Mouse (Mus musculus) c-Kit-negative CD71-positive TER-119-positive erythroid progenitor cells, embryonic 14.5 days (primary cell): Measurements from ENCODE around the gene Gpr182.

Experiments
- DNase-seq: peaks from one replicate; pipeline ENCODE4 v3.0.0-alpha.2; 2013; ENCODE audit warnings: low read depth, low spot score

The Gpr182 gene

GRCm38 (mm10) chr10:127738151-127738882, 13.2 kb downstream of the Gpr182 start:
- DNase-seq: peak; percentile 51

GRCm38 (mm10) chr10:127737552-127737951, 14.0 kb downstream of the Gpr182 start:
- no peak for DNase-seq

GRCm38 (mm10) chr10:127736916-127737315, 14.6 kb downstream of the Gpr182 start:
- DNase-seq: no peak

DNA sequence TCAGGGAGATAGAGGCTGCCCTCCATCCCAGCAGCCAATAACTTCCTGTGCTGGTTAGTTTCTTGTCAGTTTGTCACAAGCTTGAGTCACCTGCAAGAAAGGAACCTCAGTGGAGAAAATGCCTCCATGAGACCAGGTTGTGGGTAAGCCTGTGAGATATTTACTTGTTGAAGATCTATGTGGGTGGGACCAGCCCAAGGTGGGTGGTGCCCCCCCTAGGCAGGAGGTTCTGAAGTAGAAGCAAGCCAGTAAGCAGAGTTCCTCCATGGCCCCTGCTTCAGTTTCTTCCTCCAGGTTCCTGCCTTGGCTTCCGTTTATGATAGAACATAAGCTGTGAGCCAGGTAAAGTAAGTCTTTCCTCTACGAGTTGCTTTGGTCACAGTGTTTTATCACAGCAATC, 15.3 kb downstream of the Gpr182 start:
- no peak for DNase-seq

DNA sequence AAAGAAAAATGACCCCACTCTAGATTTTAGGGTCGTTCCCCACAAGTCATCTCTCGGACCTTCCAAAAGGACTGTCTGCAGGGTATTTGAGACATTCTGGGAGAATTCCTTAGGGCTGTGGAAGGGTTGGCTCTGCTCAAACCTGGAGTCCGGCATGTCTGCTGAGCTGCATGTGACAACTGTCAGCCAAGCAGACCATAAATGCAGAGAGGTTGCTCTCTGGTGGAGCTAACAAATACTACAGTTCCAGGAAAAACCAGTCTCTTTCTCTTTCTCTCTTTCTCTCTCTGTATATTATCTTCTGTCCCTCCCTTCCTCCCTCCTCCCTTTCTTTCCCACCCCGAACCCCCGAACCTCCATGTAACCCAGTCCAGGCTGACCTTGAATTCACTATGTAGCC, 17.1 kb downstream of the Gpr182 start:
- DNase-seq: no peak

DNA sequence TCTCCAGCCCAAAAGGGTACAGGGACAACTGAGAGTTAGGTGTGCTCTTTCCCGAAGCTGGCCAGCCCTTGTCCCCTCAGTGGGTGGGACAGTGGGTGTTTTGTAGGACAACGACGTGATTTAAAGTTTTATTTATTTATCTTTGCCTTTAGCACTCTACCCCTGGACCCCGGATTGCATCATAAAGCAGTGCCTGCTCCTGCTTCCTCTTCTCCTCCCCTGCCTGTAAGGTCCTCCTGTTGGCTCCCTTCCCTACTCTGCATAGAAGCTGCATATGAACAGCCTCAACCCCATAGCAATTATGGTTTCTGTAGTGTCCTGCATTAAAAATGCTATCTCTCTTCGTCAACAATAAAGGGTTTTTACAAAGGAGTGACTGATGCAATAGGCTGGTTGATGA, 20.1 kb downstream of the Gpr182 start:
- no peak for DNase-seq

GRCm38 (mm10) chr10:127730933-127731310, 20.6 kb downstream of the Gpr182 start:
- no peak for DNase-seq

DNA sequence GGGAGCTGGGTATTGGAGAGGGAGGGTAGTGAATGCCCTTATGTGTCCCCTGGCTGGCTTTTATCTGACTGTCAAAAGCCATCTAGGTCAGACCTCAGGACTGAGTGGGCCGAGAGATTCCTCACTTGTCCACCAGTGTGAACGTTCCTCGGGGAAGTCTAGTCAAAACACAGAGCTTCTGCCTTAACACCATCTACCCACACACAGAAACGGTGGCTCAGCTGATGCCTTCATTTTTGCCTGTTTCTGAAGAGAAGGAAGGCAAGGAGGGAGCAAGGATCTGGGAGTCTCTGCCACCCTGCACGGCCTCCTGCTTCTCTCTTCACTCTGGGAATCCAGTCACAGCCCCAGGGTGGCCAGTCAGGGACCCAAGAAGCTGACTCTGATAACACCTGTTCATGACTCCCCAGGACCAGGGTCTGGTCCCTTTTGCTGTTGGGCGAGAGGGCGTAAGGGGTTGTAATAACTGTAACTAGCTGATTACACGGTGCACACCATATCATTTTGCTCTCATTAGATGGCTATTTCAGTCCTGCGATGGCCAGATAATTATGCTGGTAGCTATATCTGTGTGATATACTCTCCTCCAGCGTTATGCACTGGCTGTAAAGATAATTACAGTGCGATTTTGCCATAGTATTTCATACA, 21.1 kb downstream of the Gpr182 start:
- no peak for DNase-seq

- no peak for DNase-seq
Measured at GRCm38 (mm10) chr10:127728437-127728836, 23.1 kb downstream of the Gpr182 start.

DNA sequence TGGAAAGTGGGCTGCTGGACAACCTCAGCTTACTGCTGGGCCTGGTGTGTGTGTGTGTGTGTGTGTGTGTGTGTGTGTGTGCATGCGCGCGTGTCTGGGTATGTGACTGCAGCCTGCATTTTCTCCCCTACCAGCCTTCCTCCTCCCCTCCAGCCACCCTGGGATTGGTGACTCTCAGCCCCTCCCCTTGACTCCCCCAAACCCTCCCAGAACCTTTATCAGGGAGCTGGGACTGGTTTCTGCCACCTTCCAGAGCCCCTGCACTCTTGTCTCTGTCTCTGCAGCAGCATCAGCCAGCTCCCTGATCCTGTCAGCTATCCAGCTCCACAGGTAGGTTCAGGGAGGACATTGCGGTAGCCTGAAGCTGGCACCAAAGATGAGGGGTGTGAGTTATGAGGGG, 26.4 kb downstream of the Gpr182 start:
- no peak for DNase-seq

DNA sequence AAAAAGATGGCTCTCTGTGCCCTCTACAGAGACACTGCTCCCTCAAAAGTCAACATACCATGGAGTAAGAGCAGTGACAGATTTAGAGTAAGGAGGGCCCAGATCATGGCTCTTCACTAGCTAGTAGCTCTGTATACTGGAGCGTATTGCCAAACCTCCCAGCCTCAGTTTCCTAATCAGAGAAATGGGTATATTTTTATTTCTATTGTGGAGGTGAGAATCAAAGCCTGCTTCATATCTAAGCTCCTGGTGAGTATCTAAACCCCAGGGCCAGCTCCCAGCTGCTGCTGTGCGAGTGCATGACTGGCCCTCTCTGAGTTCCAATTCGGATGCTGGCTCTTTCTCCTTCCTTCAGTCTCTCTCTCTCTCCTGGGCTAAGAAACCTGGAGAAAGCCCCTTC, 27.4 kb downstream of the Gpr182 start, which contains the start of gene Tac2:
Tac2 (plus strand) TSS at position 301 of the 400 bp plus-strand sequence.
- no peak for DNase-seq

DNA sequence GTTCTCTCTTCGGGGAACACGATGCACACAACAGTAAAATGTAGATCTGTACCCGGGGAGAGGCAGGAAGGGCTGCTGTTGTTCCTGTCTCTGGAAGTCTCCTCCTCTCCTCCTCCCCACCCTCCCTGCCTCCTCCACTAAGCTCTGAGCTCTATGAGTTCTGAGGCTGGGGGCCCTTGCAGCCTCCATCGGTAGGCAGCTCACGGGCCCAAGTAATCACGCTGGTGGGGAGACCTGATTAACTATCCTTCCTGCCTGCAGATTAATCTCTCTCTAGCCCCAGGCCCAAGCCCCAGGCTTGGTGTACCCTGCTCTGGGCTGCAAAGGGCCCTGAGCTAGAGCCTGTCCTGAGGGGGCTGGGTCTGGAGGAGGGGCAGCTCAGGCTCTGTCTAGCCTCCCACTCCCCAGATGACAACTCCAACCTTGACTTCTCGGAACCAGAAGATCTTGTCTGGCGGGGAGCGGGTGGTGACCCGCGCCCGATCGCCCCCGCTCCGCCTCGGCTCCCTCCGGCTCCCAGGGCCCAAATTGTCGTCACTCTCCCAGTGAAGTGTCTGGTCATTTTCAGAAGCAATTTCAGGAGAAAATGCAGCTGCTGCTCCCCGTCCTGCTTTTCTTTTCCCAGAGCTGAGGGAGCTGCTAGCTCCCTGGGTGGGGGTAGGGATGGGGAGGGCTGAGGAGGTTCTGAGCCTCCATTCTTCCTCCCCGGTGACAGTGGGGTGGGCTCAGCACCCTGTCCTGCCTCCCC, 29.7 kb downstream of the Gpr182 start:
- DNase-seq: no peak

DNA sequence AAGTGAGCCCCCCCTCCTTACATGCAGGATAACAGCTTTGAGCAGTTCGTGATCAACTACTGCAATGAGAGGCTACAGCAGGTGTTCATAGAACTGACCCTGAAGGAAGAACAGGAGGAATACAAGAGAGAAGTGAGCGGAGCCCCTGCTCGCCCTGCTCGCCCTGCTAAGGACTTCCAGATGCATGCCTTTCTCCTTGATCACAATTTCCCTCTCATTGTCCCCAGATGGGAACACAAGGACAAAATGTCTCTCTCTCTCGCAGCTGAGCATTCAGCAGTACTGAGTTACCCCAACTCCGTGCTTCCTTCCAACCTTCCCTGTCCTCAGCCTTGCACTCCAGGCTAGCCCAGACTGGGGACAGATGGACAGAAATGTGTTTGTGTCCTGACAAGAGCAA, 38.8 kb downstream of the Gpr182 start:
- no peak for DNase-seq

DNA sequence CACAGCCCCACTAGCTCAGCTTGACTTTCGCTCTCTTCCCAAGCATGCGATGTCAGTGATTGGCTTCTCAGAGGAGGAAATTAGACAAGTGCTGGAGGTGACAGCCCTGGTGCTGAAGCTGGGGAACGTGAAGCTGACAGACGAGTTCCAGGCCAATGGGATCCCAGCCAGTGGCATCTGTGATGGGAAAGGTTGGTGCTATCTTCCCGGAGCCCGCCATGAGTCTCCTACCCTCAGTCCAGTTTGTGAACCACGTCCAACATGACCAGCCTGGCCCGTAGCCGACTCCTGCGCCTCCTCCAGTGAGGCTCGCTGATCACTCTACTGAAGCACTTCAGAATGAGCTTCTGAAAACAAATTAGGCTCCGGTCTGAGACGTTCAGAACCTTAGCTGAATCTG, 41.2 kb downstream of the Gpr182 start:
- no peak for DNase-seq

DNA sequence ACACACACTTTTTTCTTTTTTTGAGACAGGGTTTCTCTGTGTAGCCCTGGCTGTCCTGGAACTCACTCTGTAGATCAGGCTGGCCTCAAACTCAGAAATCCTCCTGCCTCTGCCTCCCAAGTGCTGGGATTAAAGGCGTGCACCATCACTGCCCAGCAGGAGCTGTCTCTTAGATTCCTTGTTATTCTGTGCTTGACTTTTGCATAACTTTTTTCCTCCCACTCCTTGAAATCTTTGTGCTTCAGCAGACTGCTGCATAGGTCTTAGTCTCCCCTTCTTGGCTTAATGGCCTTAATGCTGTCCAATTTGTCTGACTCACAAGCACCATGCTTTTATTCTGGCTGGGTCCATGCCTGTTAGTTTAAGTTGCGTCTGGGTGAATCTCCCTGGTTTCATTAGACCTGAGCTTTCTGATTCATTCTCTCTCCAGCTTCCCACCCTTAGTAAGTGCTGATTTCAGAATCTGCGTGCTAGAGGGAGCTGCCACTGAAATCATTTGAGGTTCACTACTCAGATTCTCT, 42.6 kb downstream of the Gpr182 start:
- DNase-seq: no peak

DNA sequence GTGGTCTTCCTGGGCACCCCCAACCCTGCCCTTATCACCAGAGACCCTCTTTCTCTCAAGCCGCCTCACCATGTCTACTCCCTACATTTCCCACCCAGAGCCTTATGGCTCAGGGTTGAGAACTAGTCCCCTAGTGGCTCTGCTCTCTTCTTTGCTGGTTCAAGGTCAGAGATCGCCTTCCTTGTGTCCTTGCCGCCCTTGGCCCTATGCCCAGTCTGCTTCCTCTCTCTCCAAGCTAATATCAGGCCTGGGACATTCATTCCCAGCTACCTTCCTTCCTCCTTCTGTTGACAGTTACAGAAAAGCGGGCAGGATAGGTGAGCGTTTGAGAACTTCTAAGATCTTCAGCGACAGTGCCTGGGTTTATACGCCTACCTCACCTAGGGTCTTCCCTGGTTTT, 43.8 kb downstream of the Gpr182 start:
- DNase-seq: no peak

DNA sequence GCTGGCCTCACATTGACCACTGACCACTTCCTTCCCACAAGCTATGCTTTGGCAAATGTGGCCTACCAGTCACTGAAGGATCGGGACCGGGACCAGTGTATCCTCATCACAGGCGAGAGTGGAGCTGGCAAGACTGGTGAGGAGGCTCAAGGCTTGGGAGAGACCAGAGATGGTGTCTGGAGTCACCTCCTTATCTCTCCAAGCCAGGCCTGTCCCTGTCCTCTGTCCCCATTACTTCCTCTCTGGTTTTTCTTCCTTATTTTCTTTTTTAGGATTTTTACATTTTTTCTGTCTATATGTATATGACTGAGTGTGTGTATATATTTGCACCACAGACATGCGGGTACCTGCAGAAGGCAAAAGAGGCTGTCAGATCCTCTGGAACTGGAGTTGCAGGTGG, 45.7 kb downstream of the Gpr182 start:
- DNase-seq: no peak

- DNase-seq: no peak
Measured at GRCm38 (mm10) chr10:127704766-127705220, 46.7 kb downstream of the Gpr182 start, which contains the start of gene Myo1a. Gene Myo1a, plus strand, starts transcription at chr10:127705170.

- DNase-seq: no peak
Measured at GRCm38 (mm10) chr10:127704293-127704692, 47.2 kb downstream of the Gpr182 start.

DNA sequence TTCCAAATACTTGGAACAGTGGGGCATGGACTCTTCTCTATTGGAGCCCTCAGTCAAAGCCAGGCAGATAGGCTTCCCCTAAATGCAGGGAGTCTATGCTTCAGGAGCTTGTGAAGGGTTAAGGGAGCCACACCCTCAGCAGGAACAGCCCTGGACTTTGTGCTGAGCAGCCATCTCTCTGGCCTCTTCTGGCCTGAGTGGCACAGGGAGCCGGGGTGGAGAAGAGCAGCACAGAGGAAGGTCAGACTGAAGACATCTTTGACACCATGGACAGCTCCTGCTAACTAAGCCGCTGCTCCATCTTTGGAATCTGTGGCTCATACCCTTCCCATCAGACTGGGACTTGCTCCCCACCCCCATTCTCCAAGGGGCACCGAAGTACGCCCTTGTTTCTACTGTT, 48.2 kb downstream of the Gpr182 start:
- DNase-seq: no peak

DNA sequence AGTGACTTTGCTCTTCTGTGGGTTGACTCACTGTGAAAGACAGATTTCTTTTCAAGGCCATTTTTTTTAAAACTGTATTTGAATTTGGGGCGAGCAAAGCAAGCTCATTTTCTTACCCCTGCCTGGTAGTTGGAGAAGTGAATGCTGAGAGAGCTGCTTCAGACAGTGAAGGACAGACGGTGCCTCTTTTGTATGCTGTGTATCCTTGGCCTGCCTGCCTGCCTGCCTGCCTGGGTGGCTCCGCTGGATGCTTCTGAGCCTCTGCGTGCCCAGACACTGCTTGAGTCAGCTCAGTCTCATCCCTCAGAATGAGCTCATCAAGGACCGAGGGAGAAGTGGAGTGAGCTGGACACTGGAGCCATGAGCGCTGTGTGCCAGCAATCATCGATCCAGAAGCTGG, 52.6 kb downstream of the Gpr182 start:
- DNase-seq: no peak
